Mouse (Mus musculus): ENCODE measurements around the gene Galnt11. TPM values are rescaled to one million over a fixed set of nuclear protein-coding genes. Genes with fewer than 3 reads are reported as not detected.
A peak's percentile ranks its signal among the peaks of the same experiment; 100 is the strongest.
"Not testable (repeated sequence)": the region's sequence is repeated elsewhere in the genome, so short reads cannot be mapped to it uniquely, and the experiment has no call there.

Gene Galnt11
- total RNA-seq (2021): 10 to 100 TPM; 46.6 to 50.3 TPM
- long read RNA-seq, experiment 1, full-length matches to known transcripts: 72 of 81 reads
- long read RNA-seq, experiment 1, partial matches to known transcripts: 1 of 81 reads
- long read RNA-seq, experiment 1, other reads (novel, unspliced or antisense): 8 of 81 reads
- long read RNA-seq, experiment 2, full-length matches to known transcripts: 82 of 94 reads
- long read RNA-seq, experiment 2, partial matches to known transcripts: 3 of 94 reads
- long read RNA-seq, experiment 2, other reads (novel, unspliced or antisense): 9 of 94 reads

DNA sequence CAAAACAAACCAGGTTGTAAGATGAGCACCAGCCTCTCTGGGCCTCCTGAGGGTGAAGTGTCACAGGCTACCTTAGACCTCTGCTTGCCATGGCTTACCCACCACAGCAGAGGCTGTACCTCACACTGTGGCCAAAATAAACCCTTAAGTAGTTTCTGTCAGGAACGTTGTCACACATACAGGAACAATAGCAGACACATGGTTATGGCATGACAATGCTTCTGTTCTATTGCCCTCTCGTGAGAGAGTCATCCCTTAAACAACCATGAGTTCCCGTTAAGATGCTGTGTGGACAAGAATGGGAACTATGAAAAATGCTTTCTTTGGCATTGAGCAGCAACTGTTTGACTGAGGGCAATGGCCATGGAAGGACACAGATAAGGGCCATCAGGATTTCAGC lies at the start of gene Galnt11:
Gene Galnt11 (plus strand): TSS at position 301 of the 400 bp plus-strand sequence.
- no peak for DNase-seq (ENCODE audit: low spot score in 2 of 2)

DNA sequence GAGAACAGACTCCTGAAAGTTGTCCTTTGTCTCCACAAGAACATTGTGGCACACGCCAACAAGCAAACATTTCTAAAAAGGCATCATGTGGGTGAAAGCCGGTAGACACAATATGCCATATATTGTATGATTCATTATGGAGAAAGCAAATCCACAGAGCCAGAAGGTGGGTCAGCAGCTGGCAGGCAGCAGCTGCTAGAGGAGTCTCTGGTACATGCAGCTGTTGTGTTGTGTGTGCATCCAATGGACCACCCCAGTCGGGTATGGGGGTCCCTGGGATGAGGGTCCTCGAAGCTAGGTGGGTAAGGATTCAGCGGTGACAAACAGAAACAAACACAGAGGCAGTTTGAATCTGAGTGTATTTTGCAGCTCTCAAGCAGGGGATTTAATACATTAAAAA lies 43.8 kb upstream of the Galnt11 start:
- not testable (repeated sequence) for DNase-seq (ENCODE audit: low spot score in 2 of 2)

DNA sequence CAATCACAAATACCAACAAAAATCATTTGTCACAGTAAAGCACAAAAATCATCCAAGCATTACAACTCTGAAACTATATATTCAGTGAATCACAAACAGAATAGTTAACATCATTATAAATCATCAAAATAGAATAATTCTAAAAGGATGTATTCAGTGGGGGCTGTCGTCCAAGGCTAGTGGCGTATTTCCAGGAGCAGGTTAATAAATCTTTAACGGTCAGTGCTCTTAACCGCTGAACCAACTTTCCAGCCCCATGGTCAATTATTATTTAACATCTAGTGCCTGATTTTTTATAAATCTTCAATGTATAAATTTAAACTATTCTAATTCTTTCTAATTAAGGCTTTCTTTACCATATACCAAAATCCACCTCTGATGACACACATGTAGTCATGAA lies 43.2 kb upstream of the Galnt11 start:
- DNase-seq (ENCODE audit: low spot score in 2 of 2): not testable (repeated sequence)

DNA sequence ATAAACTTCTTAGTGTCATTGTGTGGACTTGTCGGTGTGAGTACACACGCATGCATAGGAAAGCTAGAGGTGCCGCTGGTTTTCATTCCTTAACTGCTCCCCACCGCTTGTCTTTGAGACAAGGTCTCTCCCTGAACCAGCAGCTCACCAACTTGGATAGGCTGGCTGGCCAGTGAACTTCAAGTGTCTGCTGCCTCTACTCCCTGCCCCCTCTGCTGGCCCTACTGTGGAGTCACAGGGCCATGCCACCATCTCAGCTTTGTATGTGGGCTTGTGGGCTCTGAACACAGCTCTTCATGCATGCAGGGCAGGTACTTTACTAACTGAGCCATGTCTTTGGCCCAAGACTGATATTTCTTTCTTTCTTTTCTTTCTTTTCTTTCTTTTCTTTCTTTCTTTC lies 42.4 kb upstream of the Galnt11 start:
- DNase-seq (ENCODE audit: low spot score in 2 of 2): no peak

DNA sequence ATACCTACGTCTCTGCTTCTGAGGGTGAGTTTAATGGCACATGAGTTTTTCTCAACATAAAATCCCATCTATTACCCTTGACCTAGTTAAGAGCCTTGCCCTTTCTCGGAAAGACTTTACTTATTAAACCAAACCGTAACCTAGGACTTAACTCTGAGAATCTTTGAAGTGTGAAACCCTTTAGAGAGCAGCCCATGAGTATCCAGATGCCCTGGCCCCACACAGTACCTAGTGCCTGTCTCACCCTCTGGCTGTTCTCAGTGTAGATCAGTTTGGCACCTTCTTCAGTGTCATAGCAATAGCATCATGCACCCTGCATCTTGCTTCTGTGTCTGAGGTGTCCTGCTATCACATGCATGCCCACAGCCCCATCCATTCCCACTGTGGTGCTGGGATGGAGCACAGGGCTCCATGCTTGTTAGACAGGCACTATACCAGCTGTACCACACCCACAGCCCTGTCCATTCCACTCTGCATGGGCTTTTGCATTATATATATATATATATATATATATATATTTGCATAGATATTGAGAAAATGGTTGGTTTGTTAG lies 41.7 kb upstream of the Galnt11 start:
- DNase-seq (ENCODE audit: low spot score in 2 of 2): no peak

DNA sequence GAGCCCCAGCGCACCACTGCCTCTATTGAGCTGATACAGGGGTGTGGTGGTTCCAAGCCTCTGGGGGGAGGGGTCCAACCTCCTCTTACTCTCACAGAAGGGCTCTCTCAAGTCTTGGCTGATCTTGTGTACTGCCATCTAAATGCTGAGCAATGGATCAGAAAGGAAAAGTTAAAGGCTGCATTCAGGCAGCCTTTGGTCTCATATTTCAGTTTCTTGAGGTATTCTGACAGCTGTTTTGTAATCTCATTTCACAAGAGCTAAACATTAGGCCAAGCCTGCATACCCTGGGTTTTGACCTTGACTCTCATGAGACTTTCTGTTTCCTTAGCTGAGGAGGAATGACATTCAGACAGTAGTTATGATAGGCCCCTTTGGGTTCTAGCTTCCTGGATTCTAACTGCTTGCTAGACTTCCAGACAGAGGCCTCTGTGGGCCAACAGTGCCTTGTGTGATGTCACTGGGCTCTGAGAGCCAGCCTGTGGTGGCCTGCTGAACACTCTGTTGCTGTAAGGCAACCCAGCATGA lies 40.6 kb upstream of the Galnt11 start, which contains the start of gene Galntl5:
Gene Galntl5 (plus strand): TSS at position 457 of the 528 bp plus-strand sequence.
- DNase-seq (ENCODE audit: low spot score in 2 of 2): no peak

DNA sequence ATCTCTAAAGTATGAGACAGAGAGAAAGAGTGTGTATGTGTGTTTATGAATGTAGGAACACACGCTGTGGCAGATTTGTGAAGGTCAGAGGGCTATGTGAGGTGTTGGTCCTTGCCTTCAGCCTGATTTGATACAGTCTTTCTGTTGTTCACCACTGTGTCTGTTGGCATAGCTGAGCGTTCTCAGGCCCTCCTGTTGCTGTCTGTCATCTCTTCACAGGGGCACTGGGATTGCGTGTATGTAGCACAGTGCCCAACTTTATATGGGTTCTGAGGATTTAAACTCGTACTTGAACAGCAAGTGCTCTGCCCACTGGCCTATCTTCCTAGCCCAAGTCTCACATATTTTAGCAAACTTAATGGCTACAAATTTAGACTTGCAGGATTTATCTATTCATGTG lies 38.1 kb upstream of the Galnt11 start:
- no peak for DNase-seq (ENCODE audit: low spot score in 2 of 2)

DNA sequence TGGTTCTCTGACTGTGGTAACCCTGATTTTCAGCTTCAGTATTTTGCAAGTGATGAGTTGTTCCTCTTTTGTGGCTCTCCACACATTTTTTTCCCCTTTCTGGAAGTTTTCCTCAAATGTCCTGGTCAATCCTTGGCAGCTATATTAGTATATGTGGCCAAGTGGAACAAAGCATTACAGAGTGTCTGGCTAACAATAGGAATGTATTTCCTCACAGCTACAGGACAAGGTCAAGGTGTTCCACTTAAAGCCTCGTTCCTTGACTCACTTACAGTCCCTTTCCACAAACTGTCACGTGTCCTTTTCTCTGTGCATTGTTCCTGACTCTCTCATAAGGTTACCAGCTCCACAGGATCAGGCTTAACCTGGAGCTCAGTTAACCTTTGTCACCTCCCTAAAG lies 37.1 kb upstream of the Galnt11 start:
- DNase-seq (ENCODE audit: low spot score in 2 of 2): no peak

DNA sequence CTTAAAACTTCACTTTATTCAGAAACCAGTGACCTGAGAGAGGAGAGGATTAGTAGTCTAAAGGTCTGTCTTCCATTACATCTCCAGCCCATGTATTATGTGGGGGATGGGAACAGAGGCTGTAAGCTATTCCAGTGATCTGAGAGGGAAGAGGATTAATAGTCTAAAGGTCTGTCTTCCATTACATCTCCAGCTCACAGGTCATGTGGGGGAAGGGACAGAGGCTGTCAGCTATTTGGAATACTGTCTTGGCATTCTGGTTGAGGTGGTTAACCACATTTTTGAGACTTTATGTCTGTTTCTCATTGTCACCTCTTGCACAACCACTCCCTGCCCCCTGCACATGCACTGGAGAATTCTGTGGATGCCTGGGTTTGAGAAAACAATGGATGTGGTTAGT lies 34.0 kb upstream of the Galnt11 start:
- DNase-seq (ENCODE audit: low spot score in 2 of 2): no peak

DNA sequence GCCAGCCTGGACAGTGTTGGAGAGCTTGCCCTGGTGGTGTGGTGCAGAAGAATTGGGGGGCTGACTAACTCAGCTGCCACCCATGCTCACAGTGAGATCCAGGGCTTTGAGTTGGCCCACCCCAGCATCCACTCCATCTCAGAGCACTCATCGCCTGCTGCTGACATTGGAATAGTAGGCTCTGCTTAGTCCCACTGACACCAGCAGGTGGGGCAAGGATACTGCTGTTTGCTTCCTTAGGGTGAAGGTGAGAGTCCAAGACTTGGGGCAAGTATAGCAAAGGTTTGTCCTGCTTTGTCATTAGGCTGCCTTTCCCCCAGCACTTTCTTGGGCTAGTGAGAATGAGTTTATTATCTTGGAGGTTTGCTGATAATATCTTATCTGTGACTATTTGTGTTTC lies 32.9 kb upstream of the Galnt11 start:
- DNase-seq (ENCODE audit: low spot score in 2 of 2): no peak

DNA sequence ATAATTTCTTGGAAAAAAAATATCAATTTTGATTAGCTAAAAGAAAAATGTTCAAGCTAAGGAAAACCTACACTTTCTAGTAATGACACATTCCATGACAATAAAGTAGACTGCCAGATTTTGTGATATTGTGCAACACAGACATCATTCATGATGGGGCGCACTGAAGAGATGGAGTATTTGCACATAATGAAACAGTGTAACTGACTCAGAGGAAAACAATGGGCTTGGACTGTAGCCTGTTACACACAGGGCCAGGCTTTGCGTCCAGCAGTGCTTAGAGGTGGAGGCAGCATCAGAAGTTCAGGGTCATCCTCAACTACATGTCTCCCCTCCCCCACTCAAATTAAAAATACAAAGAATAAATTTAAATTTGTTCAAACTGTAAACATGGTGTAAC lies 31.2 kb upstream of the Galnt11 start:
- no peak for DNase-seq (ENCODE audit: low spot score in 2 of 2)

DNA sequence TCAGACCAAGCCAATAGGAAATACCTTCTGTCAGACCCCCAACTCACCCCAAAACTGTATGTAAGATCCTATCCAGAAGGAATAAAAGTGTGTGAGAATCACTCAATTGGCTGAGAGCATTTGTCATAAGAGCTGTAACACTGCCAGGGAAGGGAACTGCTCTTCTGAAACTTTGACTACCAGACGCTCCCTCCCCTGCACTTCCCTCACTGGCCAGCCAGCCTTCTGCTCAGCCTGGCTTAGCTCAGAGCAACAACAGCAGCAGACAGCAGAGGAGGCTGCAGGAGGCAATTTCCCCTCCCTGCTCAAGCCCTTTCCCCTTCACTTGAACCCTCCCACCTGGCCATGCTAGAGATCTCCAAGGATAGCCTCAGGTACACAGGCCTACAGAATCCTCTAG lies 9.8 kb upstream of the Galnt11 start:
- DNase-seq (ENCODE audit: low spot score in 2 of 2): no peak

DNA sequence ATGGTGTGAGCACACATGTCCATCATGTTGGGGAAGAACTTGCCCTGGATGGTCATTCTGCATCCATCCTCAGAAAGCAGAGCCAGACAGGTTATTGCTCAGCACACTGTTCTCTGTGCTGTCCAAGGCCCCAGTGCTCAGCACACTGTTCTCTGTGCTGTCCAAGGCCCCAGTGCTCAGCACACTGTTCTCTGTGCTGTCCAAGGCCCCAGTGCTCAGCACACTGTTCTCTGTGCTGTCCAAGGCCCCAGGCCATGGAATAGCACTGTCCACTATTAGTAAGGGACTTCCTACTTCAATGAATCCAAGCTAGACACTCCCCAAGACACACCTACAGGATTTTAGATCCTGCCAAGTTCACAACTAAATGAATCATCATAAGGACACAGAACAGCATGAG lies 8.5 kb upstream of the Galnt11 start:
- not testable (repeated sequence) for DNase-seq (ENCODE audit: low spot score in 2 of 2)

DNA sequence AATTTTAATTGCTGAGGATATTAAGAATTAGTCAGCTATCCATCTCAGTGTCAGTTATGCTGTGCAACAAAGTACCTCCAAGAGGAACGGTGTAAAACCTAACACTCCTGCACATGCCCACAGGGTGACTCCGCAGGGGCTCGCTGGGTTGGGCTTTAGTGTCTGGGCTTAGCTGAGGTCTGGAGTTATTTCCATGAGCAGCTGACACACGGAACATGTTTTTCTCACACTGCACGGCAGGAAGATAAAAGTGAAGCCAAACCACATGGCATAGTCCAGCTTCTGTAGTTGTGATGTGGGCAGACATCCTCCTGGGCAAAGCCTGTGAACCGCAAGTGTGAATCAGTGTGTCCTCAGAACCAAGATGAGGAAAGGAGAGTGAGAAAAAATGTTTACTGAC lies 6.7 kb upstream of the Galnt11 start:
- DNase-seq (ENCODE audit: low spot score in 2 of 2): no peak

DNA sequence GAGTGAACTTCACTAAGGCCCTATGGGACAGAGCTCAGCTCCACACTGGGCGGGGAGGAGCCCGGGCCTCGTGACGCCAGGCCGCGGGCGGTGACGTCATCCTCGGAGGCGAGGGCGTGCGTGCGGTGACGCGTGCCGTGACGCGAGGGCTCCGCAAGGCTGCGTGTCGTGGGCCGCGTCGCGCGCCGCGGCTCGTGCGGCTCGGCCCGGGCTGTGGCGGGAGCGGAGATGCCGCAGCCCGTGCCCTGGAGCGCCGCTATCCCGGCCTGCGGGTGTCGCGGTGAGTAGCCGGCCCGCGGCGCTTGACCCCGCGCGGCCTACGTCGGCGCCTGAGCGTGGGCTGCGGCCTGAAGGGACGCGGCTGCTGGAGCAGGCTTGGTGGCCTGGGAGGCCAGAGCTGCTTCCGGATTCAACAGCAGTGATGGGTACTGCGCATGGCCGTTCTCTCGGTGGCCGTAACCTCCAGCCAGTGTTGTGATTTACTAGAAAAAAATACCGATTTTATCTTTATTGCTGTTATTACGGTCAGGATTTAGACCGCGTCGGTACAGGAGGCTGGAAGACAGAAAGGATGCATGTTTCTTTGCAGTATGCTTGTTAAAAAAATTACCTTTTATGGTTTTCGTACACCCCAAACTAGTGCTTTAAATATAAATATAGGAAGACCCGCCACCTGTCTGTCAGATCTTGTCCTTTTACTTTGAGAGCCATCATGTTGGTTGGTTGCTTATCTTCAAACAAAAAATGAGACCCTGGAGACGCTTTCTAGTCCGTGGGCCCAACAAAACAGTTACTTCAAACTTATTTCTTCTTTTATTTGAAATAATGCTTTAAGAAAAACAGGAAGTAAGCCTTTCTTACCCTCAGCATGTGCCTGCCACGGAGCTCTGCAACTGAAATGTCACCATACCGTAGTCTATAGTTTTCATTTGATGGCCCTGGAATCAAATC lies 1.3 kb downstream of the Galnt11 start, which contains the start of gene E130116L18Rik:
Gene E130116L18Rik (minus strand): TSS at position 402 of the 951 bp plus-strand sequence.
- peak; percentile 89 for DNase-seq (ENCODE audit: low spot score in 2 of 2)

DNA sequence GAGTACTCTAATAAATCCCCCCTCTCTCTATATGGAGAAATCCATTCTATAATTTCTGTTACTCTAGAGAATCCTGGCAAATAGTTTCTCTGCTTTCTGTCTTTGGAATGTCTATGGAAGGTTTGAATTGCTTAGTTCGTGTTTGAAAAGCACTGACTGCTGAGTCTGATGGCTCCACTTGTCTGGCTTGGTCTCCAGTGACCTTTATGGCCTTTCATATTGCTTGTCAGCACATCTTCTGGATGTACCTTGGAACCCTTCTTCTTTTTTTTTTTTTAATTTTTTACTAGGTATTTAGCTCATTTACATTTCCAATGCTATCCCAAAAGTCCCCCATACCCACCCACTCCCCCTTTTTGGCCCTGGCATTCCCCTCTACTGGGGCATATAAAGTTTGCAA lies 2.7 kb downstream of the Galnt11 start:
- DNase-seq (ENCODE audit: low spot score in 2 of 2): not testable (repeated sequence)

DNA sequence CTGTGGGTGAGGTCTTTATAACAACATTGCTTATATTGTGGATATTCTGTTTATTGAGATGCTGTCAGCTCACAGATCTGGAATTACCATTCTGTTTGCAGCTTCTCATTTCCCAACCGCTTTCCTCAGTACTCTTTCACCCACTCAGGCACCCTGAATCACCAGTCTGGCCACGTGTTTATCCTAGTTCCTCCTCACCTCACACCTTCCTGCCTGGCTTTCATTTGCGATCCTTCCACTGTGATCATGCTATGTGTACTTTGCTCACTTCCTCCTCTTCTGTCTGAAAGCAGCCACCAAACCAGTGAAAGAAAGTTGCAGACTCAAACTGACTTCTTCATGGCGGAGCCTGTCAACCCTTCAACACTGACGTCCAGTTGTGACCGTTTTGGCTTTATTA lies 21.4 kb downstream of the Galnt11 start:
- no peak for DNase-seq (ENCODE audit: low spot score in 2 of 2)

DNA sequence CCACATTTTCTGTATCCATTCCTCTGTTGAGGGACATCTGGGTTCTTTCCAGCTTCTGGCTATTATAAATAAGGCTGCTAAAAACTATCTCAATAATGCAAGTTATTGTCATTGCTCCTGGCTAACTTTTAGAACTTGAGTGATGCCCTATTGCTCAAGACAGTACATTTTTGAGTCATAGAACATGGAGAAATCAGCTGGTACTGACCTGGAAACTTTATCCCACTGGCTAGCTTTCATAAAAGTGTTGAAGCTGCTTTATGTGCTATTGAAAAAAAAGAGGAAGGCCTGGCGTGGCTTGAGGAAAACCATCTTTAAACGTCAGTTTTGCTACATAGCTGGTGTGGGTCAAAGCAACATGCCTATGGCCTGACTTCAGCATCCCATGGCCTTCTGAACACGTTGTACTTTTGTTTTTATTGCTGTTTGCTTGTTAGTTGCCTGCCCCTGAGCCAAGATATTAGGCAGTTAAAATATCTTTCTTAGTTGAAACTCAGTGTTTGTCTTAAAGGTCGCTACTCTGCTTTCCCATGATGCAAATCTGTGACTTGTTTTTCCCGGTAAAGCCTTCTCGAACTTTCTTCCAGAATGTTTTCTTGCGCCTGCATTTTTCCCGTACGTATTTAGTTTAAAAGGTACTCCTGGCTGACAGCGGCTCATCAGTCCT lies 24.2 kb downstream of the Galnt11 start:
- no peak for DNase-seq (ENCODE audit: low spot score in 2 of 2)

DNA sequence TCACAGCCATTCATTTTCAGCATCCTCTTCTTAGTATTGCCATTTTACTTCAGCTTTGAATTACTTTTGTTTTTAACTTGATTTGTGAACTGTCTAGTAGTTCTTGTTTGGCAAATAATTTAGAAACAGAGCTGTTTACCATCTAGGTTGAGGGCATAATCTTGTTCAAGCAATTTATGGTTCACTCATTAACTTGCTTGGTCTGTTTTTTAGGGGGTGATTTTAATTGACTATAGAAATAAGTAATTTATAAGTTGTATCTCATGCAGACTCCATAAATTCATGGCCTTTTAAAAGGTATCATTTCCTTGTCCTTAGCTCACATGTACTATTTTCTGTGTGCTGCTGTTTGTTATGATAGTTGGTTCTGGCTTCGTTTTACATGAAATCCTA lies 24.8 kb downstream of the Galnt11 start:
- DNase-seq (ENCODE audit: low spot score in 2 of 2): no peak

DNA sequence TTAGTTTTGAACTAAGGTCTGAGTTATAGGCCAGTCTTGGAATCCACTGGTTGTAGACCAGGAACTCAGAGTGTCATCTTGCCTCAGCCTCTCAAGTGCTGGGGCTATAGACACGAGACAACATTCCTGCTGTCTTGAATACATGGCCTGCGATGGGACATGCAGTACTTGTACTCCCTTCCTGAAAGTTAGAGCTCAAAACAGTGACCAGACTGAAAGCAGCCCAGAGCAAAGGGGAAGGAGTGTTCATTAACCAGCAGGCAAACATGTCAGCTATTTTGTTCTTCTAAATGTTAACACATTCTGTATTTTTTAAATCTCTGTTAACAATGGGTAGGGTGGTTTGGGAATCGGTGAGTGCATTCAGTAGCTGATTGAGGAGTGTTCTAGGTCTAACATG lies 25.3 kb downstream of the Galnt11 start:
- no peak for DNase-seq (ENCODE audit: low spot score in 2 of 2)

DNA sequence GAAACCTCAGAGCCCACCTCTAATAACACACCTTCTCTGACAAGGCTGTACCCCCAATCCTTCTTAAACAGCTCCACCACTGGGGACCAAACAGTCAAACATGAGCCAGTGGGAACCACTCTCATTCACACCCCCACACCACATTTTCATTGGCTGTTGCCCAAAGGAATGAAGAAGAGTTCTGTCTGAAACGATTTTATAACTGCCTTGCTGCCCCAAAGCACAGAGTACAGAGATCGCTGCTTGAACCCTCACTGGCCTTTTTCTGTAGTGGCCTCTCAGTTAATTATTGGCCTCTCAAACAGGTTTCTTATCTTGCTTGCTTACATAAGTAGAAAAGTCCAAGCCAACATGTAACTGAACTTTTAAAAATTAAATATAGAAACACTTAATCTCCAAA lies 30.7 kb downstream of the Galnt11 start:
- DNase-seq (ENCODE audit: low spot score in 2 of 2): no peak
